Mouse (Mus musculus): ENCODE measurements around the gene Padi4. TPM values are rescaled to one million over a fixed set of nuclear protein-coding genes. Genes with fewer than 3 reads are reported as not detected.
A peak's percentile ranks its signal among the peaks of the same experiment; 100 is the strongest.

Gene Padi4
- polyA plus RNA-seq, 1 experiment from 2014 or later, result 0.30 TPM

DNA sequence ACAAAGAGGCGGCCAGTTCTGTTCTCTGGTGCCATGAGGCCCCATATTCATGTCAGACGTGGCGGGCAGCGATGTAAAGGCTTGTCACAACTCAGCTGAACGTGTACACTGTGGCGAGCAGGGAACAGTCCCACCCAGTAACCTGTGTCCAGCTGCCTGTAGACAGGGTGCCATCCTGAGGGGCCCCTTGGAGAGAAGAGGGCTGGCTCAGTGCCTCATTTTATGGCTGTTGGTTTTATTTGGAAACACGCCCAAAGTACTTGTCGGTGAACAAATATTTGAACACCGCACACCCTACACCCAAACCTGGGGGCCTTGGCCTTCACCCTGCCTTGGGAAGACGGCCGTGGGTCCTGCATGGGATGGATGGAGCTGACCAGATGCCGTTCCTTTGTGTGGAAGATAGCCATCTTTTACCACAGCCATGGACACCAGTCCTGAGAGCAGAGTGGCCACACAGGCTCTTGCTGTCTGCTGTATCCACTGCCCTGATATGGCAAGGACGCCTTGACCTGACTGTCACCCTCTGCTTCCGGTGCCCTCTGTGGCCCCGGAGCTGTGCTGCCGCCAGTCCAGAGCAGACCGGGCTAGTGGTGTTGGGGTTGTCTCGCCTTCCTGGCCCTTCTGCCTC, 65.6 kb downstream of the Padi4 start:
- H3K27ac ChIP-seq (replicated peaks), result no peak overlapping the region
- no peak for DNase-seq (ENCODE audit: low spot score)
- no peaks in the 10 kb centered on the region for H3K27me3 ChIP-seq (replicated peaks; ENCODE audit: low read depth, poor library complexity, severe bottlenecking)
- peaks cover 66% of the 10 kb centered on the region for H3K4me1 ChIP-seq
- H3K36me3 ChIP-seq (replicated peaks), result peaks cover 99% of the 10 kb centered on the region
- 90% methylated on average over 18 of the region's 18 CpGs for WGBS
- H3K9me3 ChIP-seq, result no peaks in the 10 kb centered on the region
- H3K4me3 ChIP-seq, result no peak overlapping the region

DNA sequence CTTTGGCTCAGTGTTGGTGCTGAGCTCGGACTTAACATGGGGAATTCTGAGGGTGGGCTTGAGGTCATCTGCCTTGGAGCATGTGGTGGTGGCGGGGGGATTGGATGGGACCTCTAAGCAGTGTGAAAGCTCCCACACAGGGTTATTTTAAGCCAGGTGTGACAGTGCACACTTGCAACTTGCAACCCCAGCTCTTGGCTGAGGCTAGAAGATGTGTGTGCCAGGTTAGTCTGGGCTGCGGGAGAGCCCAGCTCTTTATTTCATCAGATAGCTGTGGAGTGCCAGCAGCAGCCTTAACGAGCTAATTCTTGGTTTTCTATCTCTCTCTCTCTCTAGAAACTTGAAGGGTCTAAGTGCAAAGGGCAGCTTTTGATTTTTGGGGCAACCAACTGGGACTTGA, 66.4 kb downstream of the Padi4 start:
- WGBS, result 88% methylated on average over 4 of the region's 4 CpGs
- no peak overlapping the region for H3K27ac ChIP-seq (replicated peaks)
- H3K27me3 ChIP-seq (replicated peaks; ENCODE audit: low read depth, poor library complexity, severe bottlenecking), result no peaks in the 10 kb centered on the region
- no peak overlapping the region for H3K4me3 ChIP-seq
- H3K36me3 ChIP-seq (replicated peaks), result peaks cover 91% of the 10 kb centered on the region
- H3K9me3 ChIP-seq, result no peaks in the 10 kb centered on the region
- peaks cover 62% of the 10 kb centered on the region for H3K4me1 ChIP-seq
- DNase-seq (ENCODE audit: low spot score), result no peak

DNA sequence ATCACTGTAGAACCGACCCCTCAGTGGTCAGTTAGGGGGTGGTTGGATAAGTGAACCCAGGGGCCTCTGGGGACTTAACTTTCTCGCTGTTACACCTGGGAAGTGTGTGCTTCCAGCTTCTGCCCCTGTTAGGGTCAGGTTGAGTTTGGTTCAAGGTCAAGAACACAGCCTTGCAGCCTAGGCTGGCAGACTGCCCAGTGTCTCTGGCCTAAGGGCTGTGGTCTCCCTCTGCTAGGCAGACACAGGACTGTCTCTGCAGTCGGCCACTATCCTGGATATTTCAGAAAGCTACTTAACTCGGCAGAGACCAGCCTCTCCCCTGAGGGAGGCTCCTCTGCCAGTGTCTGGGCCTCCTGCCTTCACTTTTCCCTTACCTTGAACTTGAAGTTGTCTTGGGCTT, 69.9 kb downstream of the Padi4 start:
- H3K36me3 ChIP-seq (replicated peaks), result peaks cover 57% of the 10 kb centered on the region
- no peaks in the 10 kb centered on the region for H3K9me3 ChIP-seq

DNA sequence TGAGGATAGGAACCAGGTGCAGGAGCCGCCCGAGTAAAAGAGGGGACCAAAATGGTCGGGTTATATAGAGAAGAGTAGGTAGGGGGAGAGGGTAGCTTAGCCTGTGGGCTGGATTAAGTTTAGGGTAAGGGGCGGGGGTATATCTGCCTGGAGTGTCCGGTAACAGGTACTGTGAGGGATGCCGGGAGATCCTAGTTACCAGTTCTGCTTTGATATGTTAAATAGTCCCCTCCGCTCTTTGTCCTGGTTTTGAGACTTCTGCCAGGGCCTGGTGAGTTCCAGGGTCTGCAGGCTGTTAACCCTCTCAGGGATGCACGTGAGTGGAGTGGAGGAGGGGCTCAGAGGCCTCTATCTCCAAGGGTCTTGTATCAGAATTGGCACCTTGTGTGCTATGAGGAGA, 70.4 kb downstream of the Padi4 start:
- Histone ChIP-seq H3K4me3 (peak overlapping the region; percentile 95), H3K9me3 (no peaks in the 10 kb centered on the region), H3K27me3 (replicated peaks; ENCODE audit: low read depth, poor library complexity, severe bottlenecking) (peaks cover 22% of the 10 kb centered on the region), H3K4me1 (peaks cover 68% of the 10 kb centered on the region), H3K27ac (replicated peaks) (peak overlapping the region; percentile 100), H3K36me3 (replicated peaks) (peaks cover 51% of the 10 kb centered on the region)
- WGBS, result 6% methylated on average over 8 of the region's 8 CpGs
- DNase-seq (ENCODE audit: low spot score), result peak; percentile 59

More for the DNA sequence above, 69.9 kb downstream of the Padi4 start:
- H3K27me3 ChIP-seq (replicated peaks; ENCODE audit: low read depth, poor library complexity, severe bottlenecking), result peaks cover 16% of the 10 kb centered on the region
- peaks cover 67% of the 10 kb centered on the region for H3K4me1 ChIP-seq
- peak overlapping the region; percentile 100 for H3K27ac ChIP-seq (replicated peaks)
- WGBS, result 48% methylated on average over 4 of the region's 4 CpGs
- H3K4me3 ChIP-seq, result peak overlapping the region; percentile 95
- DNase-seq (ENCODE audit: low spot score), result no peak

DNA sequence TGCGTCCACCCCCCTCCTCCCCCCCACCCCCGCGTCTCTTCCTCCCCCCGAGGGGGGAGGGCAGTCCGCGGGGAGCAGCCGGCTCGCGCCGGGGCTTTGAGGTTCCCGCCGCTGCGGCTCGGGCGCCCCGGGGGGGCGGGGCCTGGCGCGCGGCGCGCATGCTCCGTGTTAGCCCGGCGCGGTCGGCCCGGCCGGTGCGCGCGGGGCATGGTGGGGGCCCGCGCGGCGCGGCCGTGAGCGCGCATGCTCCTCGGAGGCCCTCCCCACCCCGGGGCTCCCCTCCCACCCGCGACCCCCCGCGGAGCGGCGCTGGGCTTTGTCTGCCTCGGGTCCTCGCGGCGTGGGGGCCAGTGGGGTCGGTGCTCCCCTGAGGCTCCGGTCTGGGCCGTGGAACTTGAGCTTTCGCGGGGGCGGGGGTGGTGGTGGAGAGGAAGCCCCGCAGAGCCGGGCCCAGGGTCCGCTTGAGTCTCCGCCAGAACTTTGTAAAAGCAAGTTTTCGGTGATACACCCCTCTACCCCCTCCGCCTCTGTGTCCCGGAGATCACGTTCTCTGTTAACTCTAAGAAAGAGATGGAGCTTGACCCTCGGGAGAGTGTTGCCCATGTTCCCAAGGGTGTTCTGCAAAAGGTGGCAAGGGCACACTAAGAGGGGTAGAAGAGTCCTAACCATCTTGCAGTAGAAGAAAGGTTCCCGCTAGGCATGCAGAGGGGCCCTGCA, 71.3 kb downstream of the Padi4 start:
- WGBS, result 1% methylated on average over 51 of the region's 68 CpGs
- H3K27ac ChIP-seq (replicated peaks), result peak overlapping the region; percentile 100
- H3K4me3 ChIP-seq, result peak overlapping the region; percentile 95
- peaks cover 63% of the 10 kb centered on the region for H3K4me1 ChIP-seq
- peaks cover 43% of the 10 kb centered on the region for H3K36me3 ChIP-seq (replicated peaks)
- H3K27me3 ChIP-seq (replicated peaks; ENCODE audit: low read depth, poor library complexity, severe bottlenecking), result peaks cover 30% of the 10 kb centered on the region
- H3K9me3 ChIP-seq, result no peaks in the 10 kb centered on the region
- DNase-seq (ENCODE audit: low spot score), result peak; percentile 92

DNA sequence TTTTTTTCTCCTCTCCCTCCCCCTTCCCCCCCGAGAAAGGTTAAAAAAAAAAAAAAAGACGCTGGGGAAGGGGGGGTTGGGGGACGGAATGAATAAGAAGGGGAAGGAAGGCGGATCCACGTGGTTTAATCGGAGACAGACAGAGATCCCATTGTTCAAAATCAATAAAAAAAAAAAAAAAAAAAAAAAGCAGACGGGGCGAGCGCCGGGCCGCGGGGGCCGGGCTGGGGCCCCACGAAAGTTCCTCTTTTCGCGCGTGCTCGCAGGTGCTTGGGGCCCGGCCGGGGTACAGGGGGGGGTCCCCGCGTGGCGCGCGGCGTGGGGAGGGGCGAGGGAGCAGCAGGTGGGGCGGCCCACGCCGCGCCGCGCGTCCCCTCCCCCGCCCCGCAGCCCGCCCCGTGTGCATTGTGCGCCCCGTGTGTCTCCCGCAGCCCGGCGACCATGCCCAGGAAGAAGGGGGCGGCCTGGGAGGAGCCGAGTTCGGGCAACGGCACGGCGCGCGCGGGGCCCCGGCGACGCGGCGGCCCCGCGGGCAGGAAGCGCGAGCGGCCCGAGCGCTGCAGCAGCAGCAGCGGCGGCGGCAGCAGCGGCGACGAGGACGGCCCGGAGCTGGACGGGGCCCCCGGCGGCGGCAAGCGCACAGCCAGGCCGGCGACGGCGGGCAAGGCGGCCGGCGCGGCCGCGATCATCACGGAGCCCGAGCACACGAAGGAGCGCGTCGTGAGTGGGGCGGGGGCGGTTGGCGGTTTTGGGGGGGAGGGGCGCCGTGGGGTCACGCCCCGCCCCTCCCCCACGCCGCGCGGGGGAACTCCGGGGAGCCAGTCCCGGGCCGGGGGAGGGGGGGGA, 72.1 kb downstream of the Padi4 start:
- peak overlapping the region; percentile 100 for H3K27ac ChIP-seq (replicated peaks)
- no peaks in the 10 kb centered on the region for H3K9me3 ChIP-seq
- H3K4me1 ChIP-seq, result peaks cover 59% of the 10 kb centered on the region
- H3K4me3 ChIP-seq, result peak overlapping the region; percentile 95
- peak; percentile 71 for DNase-seq (ENCODE audit: low spot score)
- H3K27me3 ChIP-seq (replicated peaks; ENCODE audit: low read depth, poor library complexity, severe bottlenecking), result peaks cover 30% of the 10 kb centered on the region
- H3K36me3 ChIP-seq (replicated peaks), result peaks cover 34% of the 10 kb centered on the region
- 4% methylated on average over 96 of the region's 107 CpGs for WGBS

DNA sequence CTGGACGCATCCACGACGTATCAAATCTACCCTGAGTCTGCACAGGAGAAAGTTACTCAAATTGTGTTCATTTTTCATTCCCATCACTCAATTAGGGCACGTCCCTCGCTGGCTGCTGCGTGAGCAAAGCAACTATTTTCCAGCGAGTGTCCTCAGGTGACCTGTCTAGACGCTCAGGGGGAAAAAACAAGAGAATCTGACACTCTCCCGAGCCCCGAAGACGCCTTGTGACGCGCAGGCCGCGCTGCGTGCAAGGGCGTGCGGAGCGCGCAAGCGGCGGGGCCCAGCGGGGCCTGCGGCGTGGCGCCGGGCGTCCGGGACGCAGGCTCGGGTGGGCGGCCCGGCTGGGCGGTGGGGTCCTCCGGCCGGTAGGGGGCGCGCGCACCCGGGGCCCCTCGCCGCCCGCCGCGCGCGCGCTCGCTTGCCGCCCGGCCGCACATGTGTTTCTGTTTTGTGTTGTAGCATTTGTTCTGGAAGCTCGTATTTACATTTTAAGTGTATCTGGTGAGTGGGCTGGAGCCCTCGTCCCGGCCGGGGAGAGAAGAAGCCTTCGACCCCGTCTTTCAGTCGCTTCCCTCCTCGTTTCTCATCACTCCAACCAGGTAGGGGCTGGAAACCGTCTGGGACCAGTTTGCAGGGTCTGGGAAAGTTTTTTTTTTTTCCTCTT, 72.9 kb downstream of the Padi4 start:
- Histone ChIP-seq H3K4me1 (peaks cover 54% of the 10 kb centered on the region), H3K4me3 (peak overlapping the region; percentile 95), H3K9me3 (no peaks in the 10 kb centered on the region), H3K27me3 (replicated peaks; ENCODE audit: low read depth, poor library complexity, severe bottlenecking) (peaks cover 30% of the 10 kb centered on the region), H3K27ac (replicated peaks) (peak overlapping the region; percentile 100), H3K36me3 (replicated peaks) (peaks cover 27% of the 10 kb centered on the region)
- peak; percentile 93 for DNase-seq (ENCODE audit: low spot score)
- under 1% methylated on average over 61 of the region's 61 CpGs for WGBS

DNA sequence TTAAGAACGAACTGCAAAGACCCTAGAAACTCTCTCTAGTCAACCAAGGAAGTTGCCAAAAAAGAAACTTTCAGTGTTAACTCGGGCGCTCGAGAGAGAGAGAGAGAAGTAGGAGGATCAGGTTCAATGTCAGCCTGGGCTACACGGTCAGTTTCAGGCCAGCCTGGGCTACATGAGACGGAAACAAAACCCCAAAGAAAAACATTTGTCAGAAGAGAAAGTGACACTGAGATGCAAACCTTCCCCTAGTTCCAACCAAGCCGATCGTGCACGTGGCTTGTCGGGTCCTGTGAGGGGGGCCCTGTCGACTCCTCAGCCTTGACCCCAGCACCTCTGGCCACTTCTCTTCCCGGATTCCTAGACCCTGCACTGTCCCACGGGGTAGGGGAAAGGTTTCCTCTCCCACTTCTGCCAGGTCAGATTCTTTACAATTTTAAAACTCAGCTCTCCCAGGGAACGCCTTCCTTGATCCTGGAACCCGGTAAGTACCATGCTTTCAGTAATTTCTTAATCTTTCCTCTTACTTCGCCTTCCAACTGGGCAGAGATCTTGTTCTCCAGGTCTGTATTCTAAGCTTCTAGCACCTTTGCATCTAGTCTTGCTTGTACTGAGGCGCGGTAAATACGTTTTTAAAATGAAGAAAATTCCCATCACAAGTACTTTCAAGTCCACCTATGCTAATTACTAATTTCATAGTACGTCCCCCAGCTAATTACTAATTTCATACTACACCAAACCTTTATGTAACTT, 73.6 kb downstream of the Padi4 start, which contains the start of gene Rcc2:
Gene Rcc2 (plus strand): TSS at position 273 of the 750 bp plus-strand sequence.
- 6% methylated on average over 20 of the region's 20 CpGs for whole genome bisulfite sequencing
- H3K36me3 ChIP-seq (replicated peaks), result peaks cover 19% of the 10 kb centered on the region
- H3K4me1 ChIP-seq, result peaks cover 47% of the 10 kb centered on the region
- H3K27ac ChIP-seq (replicated peaks), result peak within 1 kb of the TSS; percentile 100
- peaks cover 30% of the 10 kb centered on the region for H3K27me3 ChIP-seq (replicated peaks; ENCODE audit: low read depth, poor library complexity, severe bottlenecking)
- H3K4me3 ChIP-seq, result peak within 1 kb of the TSS; percentile 95
- DNase-seq (ENCODE audit: low spot score), result peak; percentile 55
- H3K9me3 ChIP-seq, result no peaks in the 10 kb centered on the region

DNA sequence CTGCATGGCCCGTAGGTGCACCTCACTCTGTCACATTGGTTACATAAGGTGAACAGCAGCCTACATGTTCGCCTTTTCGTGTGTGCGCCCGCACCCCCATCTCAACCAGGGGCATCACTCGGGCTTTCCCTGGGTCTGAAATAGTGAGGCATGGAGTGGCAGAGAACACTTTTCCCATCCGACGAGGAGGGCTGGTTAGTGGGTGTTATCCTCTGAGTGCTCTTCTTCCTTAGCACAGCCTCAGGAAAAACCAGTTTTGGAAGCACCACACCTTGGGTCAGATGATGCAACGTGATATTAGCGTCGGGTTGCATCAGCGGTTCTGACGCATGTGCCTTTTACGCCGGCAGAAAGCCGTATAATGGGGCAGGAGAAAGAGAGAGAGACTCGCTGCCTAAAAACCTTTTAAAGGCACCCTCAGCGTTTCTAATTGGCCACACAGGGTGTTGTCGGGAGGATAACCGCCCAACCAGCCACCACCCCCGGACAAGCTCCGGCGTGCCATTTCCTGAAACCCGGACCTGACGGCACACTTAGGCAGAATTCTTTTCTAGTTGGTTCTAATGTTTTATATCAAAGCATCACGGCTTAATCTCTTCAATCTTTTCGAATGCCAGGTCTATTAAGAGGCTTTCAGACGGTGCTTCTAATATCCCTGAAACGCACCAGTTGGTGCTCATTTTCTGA, 74.5 kb downstream of the Padi4 start:
- Histone ChIP-seq H3K4me3 (peak overlapping the region; percentile 95), H3K36me3 (replicated peaks) (peaks cover 11% of the 10 kb centered on the region), H3K4me1 (peaks cover 41% of the 10 kb centered on the region), H3K9me3 (no peaks in the 10 kb centered on the region), H3K27me3 (replicated peaks; ENCODE audit: low read depth, poor library complexity, severe bottlenecking) (peaks cover 30% of the 10 kb centered on the region), H3K27ac (replicated peaks) (peak overlapping the region; percentile 72)
- 6% methylated on average over 29 of the region's 29 CpGs for WGBS
- DNase-seq (ENCODE audit: low spot score), result peak; percentile 63
